Mouse (Mus musculus) T-cell, adult 2 months (primary cell): ENCODE results near the gene Gpr101.

Source experiments
- DNase-seq: peaks from one replicate; pipeline ENCODE4 v3.0.0; 2022; ENCODE audit warnings: low spot score

The Gpr101 gene

GRCm38 (mm10) chrX:57503634-57504033, at the start of gene Gpr101:
Gpr101 (minus strand) TSS chrX:57503757.
- no peak for DNase-seq

GRCm38 (mm10) chrX:57521117-57522095, 17.8 kb upstream of the Gpr101 start:
- DNase-seq, result no peak

- no peak for DNase-seq
These were observed 2.7 kb upstream of the Gpr101 start for GRCm38 (mm10) chrX:57506247-57506646.
